Mouse (Mus musculus) intestine, embryonic 14.5 days (tissue): ENCODE results near the gene Pnmal2. TPM values are rescaled to one million over a fixed set of nuclear protein-coding genes. Genes with fewer than 3 reads are reported as not detected.

Experiments used
- ATAC-seq: fragments of 200-750 bp; cut with Nextera tagmentation; replicated peaks from 2 replicates; pipeline ENCODE4 v1.8.0; 2017; ENCODE audit warnings: low read depth, moderate number of reproducible peaks, moderate TSS enrichment, moderate library complexity; ENCODE audit not compliant: low FRiP score, low TSS enrichment
- DNase-seq: peaks from one replicate; pipeline ENCODE4 v3.0.0-alpha.2; 2018; ENCODE audit warnings: low spot score
- H3K27ac ChIP-seq: fragments of 300-500 bp; sonication (generic); 2 replicates; pipeline ENCODE4 v1.5.1; 2014; ENCODE audit warnings: low read depth, mild to moderate bottlenecking, control low read depth
- H3K27me3 ChIP-seq: fragments of 300-500 bp; sonication (generic); replicated peaks from 2 replicates; pipeline ENCODE4 v1.6.1; 2014; ENCODE audit warnings: low read length, control low read depth; ENCODE audit not compliant: control insufficient read depth, insufficient read depth
- H3K36me3 ChIP-seq: fragments of 300-500 bp; sonication (generic); 2 replicates; pipeline ENCODE4 v1.6.1; 2014; ENCODE audit warnings: low read length, control low read depth; ENCODE audit not compliant: control insufficient read depth, insufficient read depth
- H3K4me1 ChIP-seq: fragments of 300-500 bp; sonication (generic); replicated peaks from 2 replicates; pipeline ENCODE4 v1.6.1; 2014; ENCODE audit warnings: low read length, control low read depth, mixed read lengths; ENCODE audit not compliant: control insufficient read depth, insufficient read depth
- H3K4me2 ChIP-seq: fragments of 300-500 bp; sonication (generic); 2 replicates; pipeline ENCODE4 v1.6.1; 2014; ENCODE audit warnings: low read length
- H3K4me3 ChIP-seq: fragments of 300-500 bp; sonication (generic); 2 replicates; pipeline ENCODE4 v1.5.1; 2014; ENCODE audit warnings: low read depth, low read length, control low read depth, mixed read lengths
- H3K9ac ChIP-seq: fragments of 300-500 bp; sonication (generic); 2 replicates; pipeline ENCODE4 v1.6.1; 2014; ENCODE audit warnings: mild to moderate bottlenecking, low read length
- H3K9me3 ChIP-seq: fragments of 300-500 bp; sonication (generic); 2 replicates; pipeline ENCODE4 v1.6.1; 2016; ENCODE audit warnings: low read length, control low read depth; ENCODE audit not compliant: control insufficient read depth
- WGBS: fragments of 180-500 bp; shearing (Covaris S2); extraction: QIAGEN DNeasy Blood & Tissue Kit; methylation state at CpG from one replicate; pipeline ENCODE4 v1.1.7; 2014; 5-methylcytosine and 5-hydroxymethylcytosine counted together
- polyA plus RNA-seq: library from polyadenylated mRNA; unstranded; fragments of >200 nt; fragmentation: Nextera tagmentation; extraction: Ambion mirVana; gene quantifications from 2 replicates; pipeline ENCODE4 v1.2.1, GENCODE M21; 2014

Pnmal2 gene
- polyA plus RNA-seq, 1 experiment from 2014 or later, result 5.3 TPM

GRCm38 (mm10) chr7:16991681-16992450, 47.4 kb downstream of the Pnmal2 start:
- WGBS, result 29% methylated on average over 18 of the region's 18 CpGs
- peaks cover 61% of the 10 kb centered on the region for H3K4me1 ChIP-seq
- DNase-seq (peak; percentile 90), ATAC-seq (peak; percentile 76)
- H3K27ac ChIP-seq, result peak overlapping the region; percentile 97
- H3K36me3 ChIP-seq, result peaks cover 9% of the 10 kb centered on the region; the same call in 1 of the 2 replicates
- H3K9me3 ChIP-seq, result no peaks in the 10 kb centered on the region
- H3K4me2 ChIP-seq, result peak overlapping the region; percentile 37
- peak overlapping the region; percentile 29; the same call in 1 of the 2 replicates for H3K9ac ChIP-seq
- 0 out of 2 replicates have a peak overlapping the region, but pooled peaks have one; percentile 9 for H3K4me3 ChIP-seq
- H3K27me3 ChIP-seq, result no peaks in the 10 kb centered on the region

GRCm38 (mm10) chr7:16992451-16992807, 47.9 kb downstream of the Pnmal2 start, which contains the start of gene Ccdc8:
Gene Ccdc8, plus strand, starts transcription at chr7:16992708.
- Histone ChIP-seq H3K9ac (peak within 1 kb of the TSS; percentile 29; the same call in 1 of the 2 replicates), H3K4me2 (peak within 1 kb of the TSS; percentile 91), H3K4me3 (peak within 1 kb of the TSS; percentile 93), H3K36me3 (peaks cover 14% of the 10 kb centered on the region), H3K4me1 (peaks cover 63% of the 10 kb centered on the region), H3K27ac (peak within 1 kb of the TSS; percentile 97), H3K9me3 (no peaks in the 10 kb centered on the region), H3K27me3 (no peaks in the 10 kb centered on the region)
- DNase-seq (no peak), ATAC-seq (no peak)
- 92% methylated on average over 5 of the region's 5 CpGs for WGBS

- Histone ChIP-seq H3K27me3 (no peaks in the 10 kb centered on the region), H3K9ac (peak overlapping the region; percentile 85), H3K4me3 (peak overlapping the region; percentile 93), H3K27ac (peak overlapping the region; percentile 94), H3K36me3 (peaks cover 27% of the 10 kb centered on the region), H3K9me3 (no peaks in the 10 kb centered on the region), H3K4me1 (peaks cover 56% of the 10 kb centered on the region), H3K4me2 (peak overlapping the region; percentile 91)
- DNase-seq (peak; percentile 86), ATAC-seq (peak; percentile 92)
- WGBS, result under 1% methylated on average over 27 of the region's 27 CpGs
Measured at GRCm38 (mm10) chr7:16993651-16994399, 49.3 kb downstream of the Pnmal2 start.

GRCm38 (mm10) chr7:16994400-16994799, 49.9 kb downstream of the Pnmal2 start:
- Histone ChIP-seq H3K27me3 (no peaks in the 10 kb centered on the region), H3K27ac (peak overlapping the region; percentile 94), H3K4me2 (peak overlapping the region; percentile 91), H3K4me1 (peaks cover 56% of the 10 kb centered on the region), H3K4me3 (peak overlapping the region; percentile 93), H3K9me3 (no peaks in the 10 kb centered on the region), H3K36me3 (peaks cover 32% of the 10 kb centered on the region), H3K9ac (peak overlapping the region; percentile 85)
- ATAC-seq (no peak), DNase-seq (peak; percentile 73)
- WGBS, result 3% methylated on average over 20 of the region's 20 CpGs

- 81% methylated on average over 4 of the region's 4 CpGs for WGBS
- peaks cover 40% of the 10 kb centered on the region for H3K36me3 ChIP-seq
- peak overlapping the region; percentile 91 for H3K4me2 ChIP-seq
Measured at GRCm38 (mm10) chr7:16995345-16995744, 50.9 kb downstream of the Pnmal2 start.

More at GRCm38 (mm10) chr7:16995345-16995744, 50.9 kb downstream of the Pnmal2 start:
- Histone ChIP-seq H3K27ac (no peak overlapping the region), H3K9ac (peak overlapping the region; percentile 85; the same call in 1 of the 2 replicates), H3K9me3 (no peaks in the 10 kb centered on the region), H3K4me3 (peak overlapping the region; percentile 93), H3K4me1 (peaks cover 48% of the 10 kb centered on the region), H3K27me3 (no peaks in the 10 kb centered on the region)
- DNase-seq, result no peak
- no peak for ATAC-seq

Other genes starting within 250 kb of the Pnmal2 start
- gene Ceacam9, start 222.8 kb upstream of the Pnmal2 start, polyA plus RNA-seq, result not detected in 2 replicates
- gene Ap2s1, start 206.3 kb upstream of the Pnmal2 start, polyA plus RNA-seq, result 255 and 270 TPM in 2 replicates
- 41.5 and 43.9 TPM in 2 replicates for gene Slc1a5, start 163.3 kb upstream of the Pnmal2 start, polyA plus RNA-seq
- 107 and 111 TPM in 2 replicates for gene Strn4, start 128.8 kb upstream of the Pnmal2 start, polyA plus RNA-seq
- gene Fkrp, start 128.0 kb upstream of the Pnmal2 start, polyA plus RNA-seq, result 27.5 and 28.3 TPM in 2 replicates
- gene Prkd2, start 101.8 kb upstream of the Pnmal2 start, polyA plus RNA-seq, result 12.0 and 12.8 TPM in 2 replicates
- 5.3 and 5.5 TPM in 2 replicates for gene Dact3, start 69.4 kb upstream of the Pnmal2 start, polyA plus RNA-seq
- gene Gng8, start 52.9 kb upstream of the Pnmal2 start, polyA plus RNA-seq, result 12.5 and 13.9 TPM in 2 replicates
- gene Ptgir, start 38.2 kb upstream of the Pnmal2 start, polyA plus RNA-seq, result 2.2 and 2.3 TPM in 2 replicates
- gene Calm3, start 20.6 kb upstream of the Pnmal2 start, polyA plus RNA-seq, result 184 and 190 TPM in 2 replicates
- gene Pnmal1, start 15.0 kb downstream of the Pnmal2 start, polyA plus RNA-seq, result 3.7 and 4.1 TPM in 2 replicates
- 0.51 and 0.62 TPM in 2 replicates for gene Gm42372, start 38.4 kb downstream of the Pnmal2 start, polyA plus RNA-seq
- 24.1 and 26.0 TPM in 2 replicates for gene Ccdc8, start 48.0 kb downstream of the Pnmal2 start, polyA plus RNA-seq
- 101 and 103 TPM in 2 replicates for gene Ppp5c, start 83.2 kb downstream of the Pnmal2 start, polyA plus RNA-seq
- gene Hif3a, start 117.7 kb downstream of the Pnmal2 start, polyA plus RNA-seq, result 55.8 and 58.2 TPM in 2 replicates
- gene Psg16, start 129.4 kb downstream of the Pnmal2 start, polyA plus RNA-seq, result 0.11 and 0.36 TPM in 2 replicates
- gene Ceacam3, start 205.6 kb downstream of the Pnmal2 start, polyA plus RNA-seq, result not detected in 2 replicates